Mouse (Mus musculus) liver, adult 2 months (tissue): ENCODE results near the gene Ubl7.

Experiments used
- CTCF ChIP-seq: fragments of 200-500 bp; IDR thresholded peaks from 2 replicates; pipeline ENCODE4 v1.5.1; 2011; ENCODE audit warnings: low read depth, low read length, control low read depth
- POLR2A ChIP-seq: fragments of 200-500 bp; IDR thresholded peaks from 2 replicates; pipeline ENCODE4 v1.6.1; 2011; ENCODE audit warnings: low read length, control low read depth; ENCODE audit not compliant: insufficient read depth; ENCODE audit errors: extremely low read depth

GRCm38 (mm10) chr9:57942039-57942438 is 31.3 kb downstream of the Ubl7 start:
- no peak for TF ChIP-seq CTCF
- TF ChIP-seq POLR2A = no peak
